Mouse (Mus musculus) CH12.LX (cell line): ENCODE measurements around the gene Cpeb1. TPM values are rescaled to one million over a fixed set of nuclear protein-coding genes. Genes with fewer than 3 reads are reported as not detected.
A peak's percentile ranks its signal among the peaks of the same experiment; 100 is the strongest.

Experiments
- DNase-seq: peaks from one replicate; pipeline ENCODE4 v3.0.0-alpha.2; 2013; ENCODE audit errors: extremely low read depth
- H3K27ac ChIP-seq: 2 replicates; pipeline ENCODE4 v1.5.1; 2012; ENCODE audit warnings: low read depth, mild to moderate bottlenecking, control low read depth, moderate library complexity; ENCODE audit not compliant: insufficient read depth
- H3K27me3 ChIP-seq: replicated peaks from 2 replicates; pipeline ENCODE3; 2012; ENCODE audit warnings: inconsistent platforms
- H3K36me3 ChIP-seq, 2 experiments: replicated peaks in 1 of 2; 2 replicates each; pipeline versions ENCODE3 to v1.6.1; 2012; ENCODE audit warnings: inconsistent platforms in 1 of 2, low read length in 1 of 2, mild to moderate bottlenecking in 1 of 2, mixed read lengths in 1 of 2, moderate library complexity in 1 of 2; ENCODE audit not compliant: control insufficient read depth in 1 of 2, insufficient read depth in 1 of 2
- H3K4me1 ChIP-seq, 2 experiments: 2 replicates each; pipeline ENCODE4 v1.6.1; 2012; ENCODE audit warnings: inconsistent platforms in 1 of 2, moderate library complexity in 1 of 2; ENCODE audit not compliant: insufficient read depth in 2 of 2, control insufficient read depth in 1 of 2
- H3K4me2 ChIP-seq: 2 replicates; pipeline ENCODE4 v1.6.1; 2012; ENCODE audit warnings: low read depth, mild to moderate bottlenecking, control low read depth; ENCODE audit not compliant: poor library complexity, insufficient read depth, severe bottlenecking
- H3K4me3 ChIP-seq, 3 experiments: fragments of 150-350 bp in 1 of 3; sonication (generic) in 1 of 3; replicated peaks in 1 of 3; 2 replicates each; pipeline versions ENCODE3 to v1.5.1; 2011 to 2012; ENCODE audit warnings: low read depth in 2 of 3, low read length in 2 of 3, mild to moderate bottlenecking in 2 of 3, moderate library complexity in 2 of 3, control low read depth in 1 of 3, improper control_type of control experiment in 1 of 3, inconsistent platforms in 1 of 3, mixed read lengths in 1 of 3; ENCODE audit not compliant: poor library complexity in 1 of 3
- H3K79me2 ChIP-seq: replicated peaks from 2 replicates; pipeline ENCODE4 v1.6.1; 2012; ENCODE audit warnings: mild to moderate bottlenecking, moderate library complexity; ENCODE audit not compliant: control insufficient read depth, poor library complexity, insufficient read depth, severe bottlenecking; ENCODE audit errors: extremely low read depth
- H3K9ac ChIP-seq: 2 replicates; pipeline ENCODE4 v1.6.1; 2012; ENCODE audit warnings: low read depth, mild to moderate bottlenecking, control low read depth, moderate library complexity; ENCODE audit not compliant: insufficient read depth
- H3K9me3 ChIP-seq: replicated peaks from 2 replicates; pipeline ENCODE3; 2012; ENCODE audit warnings: low read length, inconsistent platforms, mixed read lengths
- CHD1 ChIP-seq: IDR thresholded peaks from 2 replicates; pipeline ENCODE4 v1.6.1; 2012; ENCODE audit warnings: low read depth, low read length, improper control_type of control experiment, inconsistent platforms
- CHD2 ChIP-seq: IDR thresholded peaks from 2 replicates; pipeline ENCODE4 v1.6.1; 2011; ENCODE audit warnings: low read length, improper control_type of control experiment
- CTCF ChIP-seq, 2 experiments: IDR thresholded peaks in 1 of 2; conservative IDR thresholded peaks in 1 of 2; 2 replicates each; pipeline ENCODE4 v1.5.1; 2011 to 2012; ENCODE audit warnings: low read depth in 2 of 2, low read length in 2 of 2, improper control_type of control experiment in 1 of 2, inconsistent platforms in 1 of 2, mild to moderate bottlenecking in 1 of 2, moderate library complexity in 1 of 2
- E2F4 ChIP-seq: IDR thresholded peaks from 2 replicates; pipeline ENCODE4 v1.6.1; 2011; ENCODE audit warnings: low read depth, low read length, improper control_type of control experiment; ENCODE audit not compliant: insufficient replicate concordance
- ELF1 ChIP-seq: IDR thresholded peaks from 2 replicates; pipeline ENCODE4 v1.6.1; 2014; ENCODE audit warnings: low read depth, mild to moderate bottlenecking, inconsistent platforms, low read length, improper control_type of control experiment
- JUN ChIP-seq: IDR thresholded peaks from 2 replicates; pipeline ENCODE4 v1.6.1; 2011; ENCODE audit warnings: low read depth, mild to moderate bottlenecking, low read length, improper control_type of control experiment, moderate library complexity; ENCODE audit not compliant: insufficient read depth
- MXI1 ChIP-seq: IDR thresholded peaks from 2 replicates; pipeline ENCODE4 v1.6.1; 2011; ENCODE audit warnings: mild to moderate bottlenecking, low read depth, low read length, improper control_type of control experiment
- NELFE ChIP-seq: IDR thresholded peaks from 2 replicates; pipeline ENCODE4 v1.6.1; 2011; ENCODE audit warnings: low read depth, low read length, improper control_type of control experiment
- NRF1 ChIP-seq: IDR thresholded peaks from 2 replicates; pipeline ENCODE4 v1.6.1; 2014; ENCODE audit warnings: low read depth, mild to moderate bottlenecking, inconsistent platforms, low read length, improper control_type of control experiment, moderate library complexity
- POLR2A ChIP-seq: IDR thresholded peaks from 2 replicates; pipeline ENCODE4 v1.6.1; 2011; ENCODE audit warnings: low read depth, mild to moderate bottlenecking, improper control_type of control experiment, low read length
- POLR2AphosphoS2 ChIP-seq: IDR thresholded peaks from 2 replicates; pipeline ENCODE4 v1.6.1; 2011; ENCODE audit warnings: low read depth, low read length, improper control_type of control experiment
- RAD21 ChIP-seq: IDR thresholded peaks from 2 replicates; pipeline ENCODE4 v1.6.1; 2011; ENCODE audit warnings: low read depth, mild to moderate bottlenecking, low read length, improper control_type of control experiment, moderate library complexity
- TBP ChIP-seq: conservative IDR thresholded peaks from 2 replicates; pipeline ENCODE4 v1.6.1; 2011; ENCODE audit warnings: low read depth, low read length, improper control_type of control experiment
- USF2 ChIP-seq: conservative IDR thresholded peaks from 2 replicates; pipeline ENCODE4 v1.6.1; 2011; ENCODE audit warnings: low read depth, low read length, improper control_type of control experiment
- ZC3H11A ChIP-seq: IDR thresholded peaks from 2 replicates; pipeline ENCODE4 v1.6.1; 2012; ENCODE audit warnings: low read depth, mild to moderate bottlenecking, inconsistent platforms, low read length, improper control_type of control experiment
- ZKSCAN1 ChIP-seq: IDR thresholded peaks from 2 replicates; pipeline ENCODE4 v1.6.1; 2012; ENCODE audit warnings: low read depth, inconsistent platforms, low read length, improper control_type of control experiment, borderline replicate concordance
- ZMIZ1 ChIP-seq: IDR thresholded peaks from 2 replicates; pipeline ENCODE4 v1.6.1; 2012; ENCODE audit warnings: low read depth, mild to moderate bottlenecking, inconsistent platforms, low read length, improper control_type of control experiment
- ZNF384 ChIP-seq: IDR thresholded peaks from 2 replicates; pipeline ENCODE4 v1.6.1; 2012; ENCODE audit warnings: low read depth, low read length, improper control_type of control experiment, inconsistent platforms
- dilution Hi-C: fragments of 300-500 bp; cut with MboI; formaldehyde crosslinking; loops from 2 replicates; pipeline ENCODE4 v1.14.3; 2020; ENCODE audit warnings: low sequenced_read_pairs; ENCODE audit not compliant: extremely low pct_unique_long_range_greater_than_20kb, extremely low pct_ligation_motif_present
- in situ Hi-C: fragments of 300-500 bp; cut with MboI; formaldehyde crosslinking; loops from 3 replicates; pipeline ENCODE4 v1.14.3; 2019; ENCODE audit warnings: low sequenced_read_pairs, low pct_ligation_motif_present, low pct_unique_long_range_greater_than_20kb, mixed read lengths
- polyA plus RNA-seq: library from polyadenylated mRNA; unstranded; fragments of >175 nt; gene quantifications from 2 replicates; pipeline ENCODE4 v1.2.1, GENCODE M21; 2012; ENCODE audit warnings: low read depth; ENCODE audit not compliant: insufficient read length
- total RNA-seq, 2 experiments: library from RNA; depleted of rRNA; stranded (reverse); fragments of 300-350 nt in 1 of 2; fragments of >200 nt in 1 of 2; gene quantifications; 2 replicates each; pipeline ENCODE4 v1.2.3; 2012 to 2014

The Cpeb1 gene
- total and polyA plus RNA-seq, 3 experiments, result 0.26 TPM; not detected in 2

- TF ChIP-seq MXI1 (peak; percentile 55), RAD21 (no peak), TBP (no peak), NRF1 (no peak), ZMIZ1 (0 out of 2 replicates have a peak, but pooled peaks have one; percentile 12)
- in situ Hi-C loops, result loop anchor here (5.0 kb wide), 1 partner anchor 176 kb away; no protein-coding TSS in a partner anchor
- no peaks in the 10 kb centered on the region for H3K9me3 ChIP-seq
- H3K9ac ChIP-seq, result peak overlapping the region; percentile 99
- no peak overlapping the region for H3K27ac ChIP-seq
- H3K79me2 ChIP-seq, result peaks cover 40% of the 10 kb centered on the region
- H3K27me3 ChIP-seq, result no peaks in the 10 kb centered on the region
- peaks cover 54 to 62% of the 10 kb centered on the region in 2 experiments for H3K36me3 ChIP-seq
- H3K4me2 ChIP-seq, result peak overlapping the region; percentile 89
- DNase-seq, result peak; percentile 51
- H3K4me3 ChIP-seq, result peak overlapping the region; percentile 89 to 100 (median 99)
- H3K4me1 ChIP-seq, result peaks cover 2 to 34% of the 10 kb centered on the region in 2 experiments; a peak in 2 of 4 replicates
- dilution Hi-C loops, result no loop called here
These were observed 111.9 kb downstream of the Cpeb1 start for GRCm38 (mm10) chr7:81343316-81343715.

GRCm38 (mm10) chr7:81342356-81343094 lies 112.7 kb downstream of the Cpeb1 start:
- Histone ChIP-seq H3K4me3 (peak overlapping the region; percentile 89 to 100 (median 99)), H3K4me1 (peaks cover 2 to 34% of the 10 kb centered on the region in 2 experiments; a peak in 2 of 4 replicates), H3K79me2 (peaks cover 40% of the 10 kb centered on the region), H3K36me3 (peaks cover 62 to 70% of the 10 kb centered on the region in 2 experiments), H3K4me2 (peak overlapping the region; percentile 89), H3K27me3 (no peaks in the 10 kb centered on the region), H3K9me3 (no peaks in the 10 kb centered on the region), H3K9ac (peak overlapping the region; percentile 99), H3K27ac (no peak overlapping the region)
- no peak for DNase-seq
- in situ Hi-C loops, result loop anchor here (5.0 kb wide), 1 partner anchor 175 kb away; no protein-coding TSS in a partner anchor
- dilution Hi-C loops, result no loop called here
- no peak for TF ChIP-seq CTCF (conservative IDR thresholded peaks at IDR 0.05 in 1 of 2, IDR thresholded peaks at IDR 0.05 in 1 of 2; ENCODE audit: low read depth in 2 of 2, low read length in 2 of 2)
- no peak for TF ChIP-seq CHD1
- TF ChIP-seq ZNF384, result no peak
- no peak for TF ChIP-seq ZC3H11A
- no peak; the same call in 1 of the 2 replicates for TF ChIP-seq POLR2A
- TF ChIP-seq CHD2, result no peak
- no peak for TF ChIP-seq E2F4
- TF ChIP-seq POLR2AphosphoS2, result no peak
- TF ChIP-seq NELFE, result no peak
- no peak for TF ChIP-seq USF2
- TF ChIP-seq JUN, result no peak
- no peak for TF ChIP-seq ZKSCAN1
- TF ChIP-seq ELF1, result no peak
